Comparison of ENCODE assay signal across 8 mouse cellular contexts in the genomic region with DNA sequence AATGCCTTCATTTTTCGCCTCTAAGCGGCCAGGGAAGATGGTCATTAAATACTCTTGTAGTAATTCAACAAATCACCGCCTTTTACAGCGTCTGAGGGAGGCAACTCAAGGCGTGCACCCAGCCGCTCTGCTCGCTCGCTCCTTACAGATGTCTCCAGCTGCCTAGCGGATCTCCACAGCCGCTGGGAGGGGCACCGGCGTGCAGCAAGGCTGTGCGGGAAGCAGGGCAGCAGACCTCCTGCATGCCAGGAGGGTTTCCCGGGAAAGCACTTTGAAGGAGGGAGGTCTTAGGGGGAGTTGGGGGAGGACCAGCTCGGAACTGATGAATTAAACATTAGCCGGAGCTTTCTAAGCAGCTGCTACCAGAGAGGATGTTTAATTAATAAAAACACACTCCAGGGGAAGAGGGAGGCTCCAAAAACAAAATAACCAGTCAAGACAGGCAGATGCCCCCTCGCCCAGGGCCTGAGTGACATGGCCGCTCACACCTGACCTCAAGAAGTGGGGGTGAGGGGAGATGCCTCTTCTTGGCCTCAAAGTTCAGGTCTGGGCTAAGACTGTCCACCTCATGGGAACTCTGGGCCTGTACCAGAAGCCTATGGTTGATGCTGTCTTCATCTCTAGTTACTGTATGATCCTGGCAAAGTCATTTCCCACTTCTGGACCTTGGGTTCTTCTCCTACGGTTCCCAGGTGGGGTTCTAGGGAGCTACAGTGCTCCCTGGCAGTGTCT. TPM values are rescaled to one million over a fixed set of nuclear protein-coding genes. Genes with fewer than 3 reads are reported as not detected.
DNase-seq lines count a peak whose midpoint lies in the region; ATAC-seq lines count a peak whose summit lies in the region.
"Had no signal": no experiment of that assay in that cellular context is flagged by ENCODE, and none has a peak within 500 bp of the region (broad histone marks: within the 10 kb centered on the region; RNA-seq: fewer than 3 reads in every experiment).

No protein-coding gene starts in this region.

- H3K36me3 ChIP-seq in hindbrain, embryonic 13.5 days = no peaks in the 10 kb centered on the region
- no peaks in the 10 kb centered on the region for H3K36me3 ChIP-seq in midbrain, embryonic 12.5 days
- H3K36me3 ChIP-seq: liver, embryonic 15.5 days had no signal

- H3K9me3 ChIP-seq in hindbrain, embryonic 13.5 days = no peaks in the 10 kb centered on the region
- no peaks in the 10 kb centered on the region for H3K9me3 ChIP-seq in midbrain, embryonic 12.5 days
- H3K9me3 ChIP-seq: liver, embryonic 15.5 days had no signal

- intact Hi-C loops in gastrocnemius, postnatal 14 days (cut with DNase I; ENCODE audit: low total_unique reads) = no loop called here

- peak overlapping the region; percentile 84 for H3K27ac ChIP-seq in hindbrain, embryonic 13.5 days
- peak overlapping the region; percentile 77 for H3K27ac ChIP-seq in midbrain, embryonic 12.5 days (replicated peaks)
- H3K27ac ChIP-seq: liver, embryonic 15.5 days had no signal

- H3K27me3 ChIP-seq in hindbrain, embryonic 13.5 days = 0 out of 2 replicates have a peak, but pooled peaks cover 3% of the 10 kb centered on the region
- peaks cover 37% of the 10 kb centered on the region; the same call in 1 of the 2 replicates for H3K27me3 ChIP-seq in midbrain, embryonic 12.5 days

- peak; percentile 21 for DNase-seq in ES-CJ7 (ENCODE audit: low read depth, low spot score)
- peak; percentile 80 for DNase-seq in embryo, embryonic 10 days (ENCODE audit: low spot score)
- no peak for DNase-seq in gastrocnemius, postnatal 14 days
- no peak for DNase-seq in layer of hippocampus, adult 9-10 months (ENCODE audit: low spot score)

- H3K4me2 ChIP-seq in hindbrain, embryonic 13.5 days = peak overlapping the region; percentile 50
- H3K4me2 ChIP-seq in midbrain, embryonic 12.5 days (replicated peaks) = peak overlapping the region; percentile 47
- H3K4me2 ChIP-seq: liver, embryonic 15.5 days had no signal

- ATAC-seq in hindbrain, embryonic 13.5 days (ENCODE audit: low FRiP score) = peak; percentile 70
- peak; percentile 90 for ATAC-seq in midbrain, embryonic 12.5 days (ENCODE audit: low FRiP score, low read depth)
- no peak for ATAC-seq in inflammation-experienced regulatory T-cells, adult 6 months

- peak overlapping the region; percentile 24; the same call in 1 of the 2 replicates for H3K9ac ChIP-seq in hindbrain, embryonic 13.5 days
- 0 out of 2 replicates have a peak overlapping the region, but pooled peaks have one; percentile 6 for H3K9ac ChIP-seq in midbrain, embryonic 12.5 days (replicated peaks)
- H3K9ac ChIP-seq: liver, embryonic 15.5 days had no signal

- no peak overlapping the region for H3K4me3 ChIP-seq in hindbrain, embryonic 13.5 days
- 0 out of 2 replicates have a peak overlapping the region, but pooled peaks have one; percentile 5 for H3K4me3 ChIP-seq in midbrain, embryonic 12.5 days
- H3K4me3 ChIP-seq: liver, embryonic 15.5 days had no signal

- H3K4me1 ChIP-seq in hindbrain, embryonic 13.5 days (replicated peaks) = peaks cover 69% of the 10 kb centered on the region
- peaks cover 48% of the 10 kb centered on the region for H3K4me1 ChIP-seq in midbrain, embryonic 12.5 days
- H3K4me1 ChIP-seq: liver, embryonic 15.5 days had no signal

- 7% methylated on average over 19 of the region's 19 CpGs for WGBS in hindbrain, embryonic 13.5 days
- WGBS in midbrain, embryonic 12.5 days = 5% methylated on average over 19 of the region's 19 CpGs

RNA-seq across cellular contexts. Expression of a gene that starts 39.7 kb away (rescaled TPM):
- 14.8 and 15.4 TPM in 2 replicates for polyA plus RNA-seq in hindbrain, embryonic 13.5 days (2015; fragmentation: Nextera tagmentation; extraction: Ambion mirVana)
- polyA plus RNA-seq in midbrain, embryonic 12.5 days (2016; fragmentation: Nextera tagmentation; extraction: Ambion mirVana) = 7.8 and 9.4 TPM in 2 replicates
- under 1 TPM; 0.10 to 0.13 TPM for total RNA-seq in gastrocnemius, postnatal 14 days (2021)
- polyA plus RNA-seq in inflammation-experienced regulatory T-cells, adult 6 months (2017; shearing (Covaris generic)) = not detected
- polyA plus RNA-seq: liver, embryonic 15.5 days had no signal

Comparison
In these comparisons a context has a peak if more than half of its experiments do, and no peak if none do; other contexts are left out.
1. DNase-seq: peak in ES-CJ7 (single experiment) and embryo, embryonic 10 days (single experiment); none in gastrocnemius, postnatal 14 days (single experiment) and layer of hippocampus, adult 9-10 months (single experiment).